In the genomic region with DNA sequence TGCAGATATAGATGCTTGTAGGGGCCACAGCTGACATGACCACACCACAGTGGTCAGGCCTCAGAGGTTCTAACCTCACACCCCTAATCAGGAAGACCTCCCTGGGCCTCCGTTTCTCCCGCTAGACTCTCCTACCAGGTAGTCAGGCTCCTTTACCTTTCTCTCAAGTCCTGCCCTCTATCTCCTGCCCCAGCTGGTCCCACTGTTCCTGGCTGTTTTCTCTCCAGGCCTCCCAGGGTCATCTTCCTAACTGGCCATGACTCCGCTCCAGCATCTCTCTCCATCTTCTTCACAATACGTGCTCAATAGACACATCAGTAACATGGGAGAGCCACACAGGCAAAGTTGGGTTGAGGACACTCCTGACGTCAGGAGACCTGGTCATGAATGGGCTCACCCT, we compare ENCODE assay signal across 11 mouse cellular contexts. TPM values are rescaled to one million over a fixed set of nuclear protein-coding genes. Genes with fewer than 3 reads are reported as not detected.
DNase-seq lines count a peak whose midpoint lies in the region; ATAC-seq lines count a peak whose summit lies in the region.
"Had no signal": no experiment of that assay in that cellular context is flagged by ENCODE, and none has a peak within 500 bp of the region (broad histone marks: within the 10 kb centered on the region; RNA-seq: fewer than 3 reads in every experiment).

No protein-coding gene starts in this region.

- H3K4me3 ChIP-seq in heart, embryonic 14.5 days (ENCODE audit: control insufficient read depth in 1 of 2, insufficient read depth in 1 of 2, low read depth in 1 of 2, low read length in 2 of 2) = no peak overlapping the region
- no peak overlapping the region for H3K4me3 ChIP-seq in forebrain, embryonic 12.5 days (replicated peaks)
- no peak overlapping the region for H3K4me3 ChIP-seq in hindbrain, embryonic 16.5 days (ENCODE audit: low read length)
- no peak overlapping the region for H3K4me3 ChIP-seq in midbrain, embryonic 15.5 days
- H3K4me3 ChIP-seq: liver, embryonic 13.5 days had no signal

- WGBS in heart, embryonic 14.5 days = 81% methylated on average over 5 of the region's 5 CpGs
- WGBS in forebrain, embryonic 12.5 days = 87% methylated on average over 5 of the region's 5 CpGs
- 88% methylated on average over 5 of the region's 5 CpGs for WGBS in hindbrain, embryonic 16.5 days
- 86% methylated on average over 5 of the region's 5 CpGs for WGBS in midbrain, embryonic 15.5 days

- peaks cover 49 to 79% of the 10 kb centered on the region in 2 experiments for H3K4me1 ChIP-seq in heart, embryonic 14.5 days (ENCODE audit: control insufficient read depth in 2 of 2, insufficient read depth in 2 of 2, low read length in 2 of 2)
- peaks cover 89% of the 10 kb centered on the region for H3K4me1 ChIP-seq in forebrain, embryonic 12.5 days
- H3K4me1 ChIP-seq in hindbrain, embryonic 16.5 days (ENCODE audit: control insufficient read depth, insufficient read depth, low read depth, low read length) = peaks cover 38% of the 10 kb centered on the region
- H3K4me1 ChIP-seq in midbrain, embryonic 15.5 days = peaks cover 75% of the 10 kb centered on the region

- peak overlapping the region in 1 of 2 experiments; percentile 1; a peak in 1 of 4 replicates for H3K27ac ChIP-seq in heart, embryonic 14.5 days (replicated peaks in 1 of 2; ENCODE audit: control insufficient read depth in 1 of 2, insufficient read depth in 1 of 2, low read depth in 2 of 2, low read length in 2 of 2)
- peak overlapping the region; percentile 81 for H3K27ac ChIP-seq in forebrain, embryonic 12.5 days
- peak overlapping the region; percentile 62 for H3K27ac ChIP-seq in hindbrain, embryonic 16.5 days (ENCODE audit: low read depth, low read length)
- peak overlapping the region; percentile 78 for H3K27ac ChIP-seq in midbrain, embryonic 15.5 days
- H3K27ac ChIP-seq: liver, embryonic 13.5 days had no signal

- no peak for ATAC-seq in heart, embryonic 14.5 days (ENCODE audit: insufficient number of reproducible peaks, insufficient read depth, low FRiP score, low read depth)
- ATAC-seq in forebrain, embryonic 12.5 days (ENCODE audit: low FRiP score) = no peak
- ATAC-seq in hindbrain, embryonic 16.5 days = no peak
- ATAC-seq in midbrain, embryonic 15.5 days (replicated peaks) = no peak
- no peak for ATAC-seq in erythroblast, adult 5-6 weeks (replicated peaks; ENCODE audit: low FRiP score, poor library complexity, severe bottlenecking)

- no peak for DNase-seq in heart, postnatal 36 days
- DNase-seq in urinary bladder, adult 2 months (ENCODE audit: low spot score) = no peak
- DNase-seq in layer of hippocampus, adult 8-10 months (ENCODE audit: low spot score in 2 of 2) = no peak
- DNase-seq: cerebellum, adult 18-20 months; liver, embryonic 13.5 days had no signal

- no peak overlapping the region for H3K4me2 ChIP-seq in heart, embryonic 14.5 days (ENCODE audit: low read length)
- H3K4me2 ChIP-seq in forebrain, embryonic 12.5 days = no peak overlapping the region
- no peak overlapping the region for H3K4me2 ChIP-seq in hindbrain, embryonic 16.5 days (ENCODE audit: low read length)
- no peak overlapping the region for H3K4me2 ChIP-seq in midbrain, embryonic 15.5 days
- H3K4me2 ChIP-seq: liver, embryonic 13.5 days had no signal

- intact Hi-C loops in heart, postnatal 36 days (cut with DNase I) = no loop called here

- no peaks in the 10 kb centered on the region for H3K9me3 ChIP-seq in heart, embryonic 14.5 days (ENCODE audit: control insufficient read depth, low read length)
- H3K9me3 ChIP-seq in forebrain, embryonic 12.5 days = no peaks in the 10 kb centered on the region
- no peaks in the 10 kb centered on the region for H3K9me3 ChIP-seq in hindbrain, embryonic 16.5 days (ENCODE audit: control insufficient read depth, low read length)
- no peaks in the 10 kb centered on the region for H3K9me3 ChIP-seq in midbrain, embryonic 15.5 days
- H3K9me3 ChIP-seq: liver, embryonic 13.5 days had no signal

- H3K27me3 ChIP-seq in heart, embryonic 14.5 days (ENCODE audit: control insufficient read depth, insufficient read depth, low read length) = no peaks in the 10 kb centered on the region
- H3K27me3 ChIP-seq in forebrain, embryonic 12.5 days = no peaks in the 10 kb centered on the region
- no peaks in the 10 kb centered on the region for H3K27me3 ChIP-seq in hindbrain, embryonic 16.5 days (replicated peaks; ENCODE audit: control insufficient read depth, insufficient read depth, low read length)
- no peaks in the 10 kb centered on the region for H3K27me3 ChIP-seq in midbrain, embryonic 15.5 days (replicated peaks)
- H3K27me3 ChIP-seq: liver, embryonic 13.5 days had no signal

- H3K36me3 ChIP-seq in heart, embryonic 14.5 days (ENCODE audit: control insufficient read depth, insufficient read depth, low read length) = peaks cover 20% of the 10 kb centered on the region
- H3K36me3 ChIP-seq in forebrain, embryonic 12.5 days (replicated peaks) = no peaks in the 10 kb centered on the region; the same call in 1 of the 2 replicates
- H3K36me3 ChIP-seq in hindbrain, embryonic 16.5 days (ENCODE audit: control insufficient read depth, insufficient read depth, low read length) = no peaks in the 10 kb centered on the region
- no peaks in the 10 kb centered on the region for H3K36me3 ChIP-seq in midbrain, embryonic 15.5 days (replicated peaks)
- H3K36me3 ChIP-seq: liver, embryonic 13.5 days had no signal

- 0 out of 2 replicates have a peak overlapping the region, but pooled peaks have one; percentile 25 for H3K9ac ChIP-seq in heart, embryonic 14.5 days (ENCODE audit: low read length)
- no peak overlapping the region for H3K9ac ChIP-seq in forebrain, embryonic 12.5 days
- no peak overlapping the region for H3K9ac ChIP-seq in hindbrain, embryonic 16.5 days (ENCODE audit: low read depth, low read length)
- H3K9ac ChIP-seq in midbrain, embryonic 15.5 days = no peak overlapping the region
- H3K9ac ChIP-seq: liver, embryonic 13.5 days had no signal

RNA-seq across cellular contexts. Expression of a gene that starts 12.9 kb away (rescaled TPM):
- 6.1 and 7.3 TPM in 2 replicates for polyA plus RNA-seq in heart, embryonic 14.5 days (2014; fragmentation: Nextera tagmentation; extraction: Ambion mirVana)
- 1 to 10 TPM; 6.8 to 7.6 TPM for total RNA-seq in heart, postnatal 36 days (2021)
- polyA plus RNA-seq in forebrain, embryonic 12.5 days (2016; fragmentation: Nextera tagmentation; extraction: Ambion mirVana) = 11.5 and 12.9 TPM in 2 replicates
- 4.4 TPM in 2 replicates for polyA plus RNA-seq in hindbrain, embryonic 16.5 days (2015; fragmentation: Nextera tagmentation; extraction: Ambion mirVana)
- 7.4 and 8.3 TPM in 2 replicates for polyA plus RNA-seq in midbrain, embryonic 15.5 days (2015; fragmentation: Nextera tagmentation; extraction: Ambion mirVana)
- polyA plus RNA-seq in urinary bladder, adult 2 months (2012; rRNA removed) = 23.5 and 23.6 TPM in 2 replicates
- total RNA-seq in layer of hippocampus, adult 8-10 months (2022) = 1 to 10 TPM; 3.2 to 3.9 (median 3.5) TPM
- total RNA-seq in erythroblast, adult 5-6 weeks (2015; ENCODE audit: low replicate concordance) = not detected in 2 replicates
- not detected in 2 replicates for total RNA-seq in erythroblast, adult 5-6 weeks (2017; ENCODE audit: low replicate concordance)
- total RNA-seq: monocyte, adult 5-6 weeks had no signal
